Mouse (Mus musculus) MN1 (cell line): ENCODE data around the gene Plxna2.

Source experiments
- DNase-seq: peaks from one replicate; pipeline ENCODE4 v3.0.0-alpha.2; 2016; ENCODE audit warnings: low spot score

Plxna2 gene

DNA sequence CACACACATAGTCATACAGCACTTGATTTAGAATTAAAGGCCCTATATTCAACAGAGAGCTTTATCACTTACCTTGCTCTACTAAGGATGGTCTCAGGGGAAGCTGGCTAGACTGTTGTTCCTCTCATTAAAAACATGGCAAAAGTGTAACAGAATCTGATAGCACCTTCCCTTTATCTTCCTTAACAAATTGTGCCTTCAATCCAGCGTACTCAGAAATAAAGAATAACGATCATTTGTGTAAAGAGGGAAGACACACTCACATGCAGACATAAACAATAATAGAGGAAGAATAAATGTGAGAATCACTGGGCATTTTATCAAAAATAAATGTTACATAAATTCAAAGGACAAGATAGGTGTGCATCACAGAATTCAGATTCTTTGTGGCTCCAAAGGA is at the start of gene Plxna2:
Gene Plxna2 (plus strand): TSS at position 301 of the 400 bp plus-strand sequence.
- no peak for DNase-seq

DNA sequence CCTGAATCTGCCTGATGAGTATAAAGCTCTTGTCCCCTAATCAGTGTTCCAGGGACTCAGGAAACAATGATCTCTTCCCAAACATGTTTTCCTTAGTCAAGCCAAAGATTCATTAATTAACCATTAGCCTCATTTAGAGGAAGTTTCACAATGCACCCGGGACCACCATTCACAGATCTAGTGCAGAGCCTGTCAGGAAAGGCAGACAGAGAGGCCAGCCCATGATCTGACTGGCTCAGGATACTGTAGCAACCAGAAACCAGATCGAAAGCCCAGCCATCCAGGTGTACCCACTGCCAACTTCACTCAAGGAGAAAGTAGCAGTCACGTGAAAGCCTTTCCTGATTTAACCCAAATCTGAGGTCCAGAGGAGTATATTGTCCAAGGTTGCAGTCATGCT is 44.1 kb upstream of the Plxna2 start:
- DNase-seq = no peak

- no peak for DNase-seq
Measured at GRCm38 (mm10) chr1:194578270-194578669, 39.7 kb upstream of the Plxna2 start.

DNA sequence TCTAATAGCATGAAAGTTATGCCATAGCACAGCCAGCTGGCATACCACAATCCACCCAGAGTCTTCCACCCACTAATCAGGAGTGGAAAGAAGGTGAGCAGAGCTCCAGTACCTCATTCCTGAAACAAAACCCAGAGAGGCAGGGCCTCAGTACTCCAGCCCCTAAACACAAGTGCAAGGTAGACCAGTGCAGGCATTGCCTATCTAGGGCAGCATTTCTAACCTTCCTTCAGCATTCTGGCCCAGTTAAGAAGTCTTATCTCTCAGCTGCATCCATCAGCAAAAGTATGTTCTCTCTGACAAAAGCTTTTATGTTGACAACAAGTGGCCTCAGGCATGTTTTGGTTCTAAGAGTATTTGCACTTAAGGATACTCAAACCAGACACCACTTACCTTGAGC is 37.5 kb upstream of the Plxna2 start:
- DNase-seq = no peak

DNA sequence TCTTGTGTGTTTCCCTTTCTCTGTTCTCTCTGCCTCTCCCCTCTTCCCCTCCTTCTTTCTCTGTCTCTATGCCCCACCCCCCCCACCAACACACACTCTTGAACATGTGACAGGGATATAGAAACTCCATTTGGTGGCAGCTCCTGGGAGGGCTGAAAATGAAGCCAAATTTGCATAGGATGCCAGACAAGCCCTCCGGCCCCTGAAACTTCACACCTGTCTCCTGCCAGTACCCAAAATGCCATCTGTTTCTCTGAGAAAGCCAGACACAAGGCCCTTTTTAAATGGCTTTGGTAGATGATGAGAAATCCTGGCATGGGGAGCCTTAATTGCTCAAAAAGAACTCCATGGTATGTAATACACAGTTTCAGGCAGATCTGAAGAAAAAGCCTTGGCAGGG is 31.3 kb upstream of the Plxna2 start:
- no peak for DNase-seq

DNA sequence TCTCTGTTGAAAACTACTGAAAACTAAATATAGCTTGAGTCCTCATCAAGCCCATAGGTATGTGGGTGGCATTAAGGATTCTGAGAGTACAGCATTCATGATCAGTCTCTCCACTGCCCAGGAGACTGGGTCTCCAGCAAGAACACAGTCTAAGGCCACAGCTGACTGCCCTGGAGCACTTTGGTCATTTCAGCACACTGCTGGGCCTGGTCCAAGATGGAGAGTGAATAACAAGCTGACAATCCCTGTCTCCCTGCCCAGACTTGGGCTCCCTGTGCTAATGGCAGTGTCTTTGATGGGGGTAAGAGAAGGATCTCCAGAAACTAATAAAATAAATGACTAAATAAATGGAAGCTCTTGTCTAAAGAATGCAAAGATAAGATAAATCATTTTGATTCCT is 30.5 kb upstream of the Plxna2 start:
- no peak for DNase-seq

GRCm38 (mm10) chr1:194587956-194588668 is 29.9 kb upstream of the Plxna2 start:
- no peak for DNase-seq

DNA sequence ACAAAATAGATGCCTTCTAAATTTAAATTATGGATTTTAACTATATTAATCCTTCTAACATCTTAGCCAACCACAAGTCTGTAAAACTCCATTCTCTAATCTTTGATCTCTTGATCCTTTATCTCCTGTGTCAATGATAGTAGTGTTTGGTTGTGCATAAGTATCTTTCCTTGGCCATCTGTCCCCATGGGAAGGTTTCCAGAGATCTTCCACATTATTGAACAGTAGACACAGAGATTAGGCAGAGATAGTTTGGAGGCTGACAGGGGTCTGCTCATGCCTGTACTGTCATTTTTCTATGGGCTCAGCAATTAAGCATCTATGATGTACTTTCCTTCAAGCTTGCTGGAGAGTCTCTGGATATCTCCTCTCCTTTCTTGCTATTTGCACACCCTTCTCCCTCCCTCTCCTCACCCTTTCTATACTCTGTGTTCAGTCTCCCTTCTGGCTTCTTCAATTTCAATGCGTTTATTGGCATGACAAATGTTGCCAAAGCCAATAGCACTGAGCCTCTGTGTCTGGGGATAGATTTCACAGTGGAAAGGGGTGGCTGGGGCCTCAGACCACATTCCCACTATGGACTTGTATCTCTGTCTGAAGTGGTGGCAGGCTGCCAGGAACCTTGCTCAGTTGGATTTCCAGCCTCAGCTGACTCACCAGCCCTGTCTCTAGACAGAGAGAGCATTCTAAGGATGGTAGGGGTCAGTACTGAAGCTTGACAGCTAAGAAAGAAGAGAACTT is 29.1 kb upstream of the Plxna2 start:
- DNase-seq = no peak

- no peak for DNase-seq
Measured at GRCm38 (mm10) chr1:194593155-194593554, 24.9 kb upstream of the Plxna2 start.

DNA sequence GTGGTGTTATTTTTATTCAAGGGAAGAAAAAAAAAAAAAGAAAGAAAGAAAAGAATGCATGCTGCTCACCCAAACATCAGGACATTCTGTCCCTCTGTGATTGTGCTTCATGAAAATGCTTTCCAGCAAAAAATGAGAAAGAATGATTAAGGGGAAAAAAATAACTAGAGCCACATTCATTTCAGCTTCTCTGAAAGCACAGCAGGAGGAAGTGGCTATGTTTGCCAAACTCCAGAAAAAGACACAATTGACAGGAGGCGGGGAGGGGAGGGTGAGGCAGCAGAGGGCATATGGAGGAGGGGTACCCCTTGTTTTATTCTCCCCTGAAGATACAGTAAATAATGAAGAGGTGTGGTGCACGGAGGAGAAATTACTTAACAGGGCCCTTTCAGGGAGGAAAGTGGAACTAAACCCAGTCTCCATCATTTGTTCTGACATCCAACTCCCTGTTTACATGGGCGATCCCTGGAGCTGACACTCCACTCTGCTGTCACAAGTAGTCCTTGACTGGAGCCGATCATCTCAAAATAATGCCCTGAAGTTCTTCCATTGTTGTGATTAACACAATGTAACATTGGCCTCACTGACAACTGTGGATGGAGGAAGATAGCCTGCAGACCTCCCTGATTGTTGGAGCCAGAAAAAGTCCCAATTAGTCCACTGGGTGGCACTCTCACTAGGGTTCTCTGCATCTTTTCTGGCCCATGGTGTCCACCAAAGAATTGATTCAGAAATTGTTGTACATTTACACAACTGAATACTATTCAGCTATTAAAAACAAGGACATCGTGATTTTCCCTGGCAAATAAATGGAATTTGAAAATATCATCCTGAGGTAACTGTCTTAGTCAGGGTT is 10.4 kb upstream of the Plxna2 start:
- no peak for DNase-seq

DNA sequence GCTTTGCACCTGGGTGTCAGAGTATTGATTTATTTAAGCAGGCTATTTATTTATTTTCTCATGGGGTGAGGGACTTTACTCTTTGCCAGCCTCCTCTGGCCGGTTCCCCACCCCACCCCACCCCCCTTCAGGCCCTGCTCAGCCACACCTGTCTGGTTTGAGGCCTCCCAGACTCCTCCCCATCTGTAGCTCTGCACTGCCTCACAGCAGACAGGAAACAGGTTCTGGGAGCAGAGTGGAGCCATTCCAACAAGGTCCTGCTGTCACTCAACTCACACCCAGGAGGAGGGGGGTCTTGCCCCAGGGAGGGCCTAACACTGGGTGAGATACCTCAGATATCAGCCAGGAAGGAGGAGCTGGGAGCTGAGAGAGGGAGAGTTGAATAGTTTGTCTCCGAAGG is 7.5 kb upstream of the Plxna2 start:
- no peak for DNase-seq

GRCm38 (mm10) chr1:194612628-194613027 is 5.4 kb upstream of the Plxna2 start:
- no peak for DNase-seq

GRCm38 (mm10) chr1:194613271-194613834 is 4.7 kb upstream of the Plxna2 start:
- DNase-seq = no peak

DNA sequence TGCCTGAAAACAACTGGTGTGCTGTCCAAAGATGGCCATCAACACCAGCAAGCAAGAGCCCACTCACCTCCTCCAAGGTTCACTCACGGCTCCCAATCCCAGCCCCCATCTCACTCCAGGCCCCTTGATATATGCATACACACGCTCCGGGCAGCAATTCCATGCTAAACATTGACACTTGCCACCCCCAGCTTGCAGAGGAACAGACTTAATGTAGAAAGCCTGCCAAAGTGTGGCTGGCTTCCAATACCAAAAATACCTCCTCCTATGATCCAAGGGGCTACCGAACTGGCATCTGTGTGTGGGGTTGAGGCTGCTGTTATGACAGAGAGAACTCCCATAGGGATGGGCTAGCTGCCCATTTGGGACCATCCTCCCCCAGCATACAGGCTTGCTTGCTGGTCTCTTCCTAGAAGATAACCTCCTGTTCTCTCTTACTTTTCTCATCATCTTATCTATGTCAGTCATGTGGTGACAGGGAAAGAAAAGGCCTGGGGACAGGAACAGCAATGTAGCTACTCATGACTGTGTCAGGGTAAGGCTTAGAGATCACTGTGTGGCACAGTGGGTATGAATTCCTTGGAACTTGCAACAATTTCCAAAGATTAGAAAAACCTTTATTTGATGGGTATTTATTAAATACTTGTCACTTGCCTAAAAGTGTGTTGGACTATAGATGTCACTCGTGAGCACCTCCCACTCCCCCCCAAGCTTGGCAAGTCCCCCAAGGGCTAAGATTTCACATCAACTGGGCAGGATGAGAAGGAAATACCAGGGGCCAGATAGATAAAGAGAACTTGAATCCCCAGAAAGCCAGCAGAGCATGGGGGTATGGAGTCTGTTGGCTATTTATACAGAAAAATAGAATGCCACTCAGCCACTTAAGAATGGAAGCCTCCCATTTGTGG is 3.8 kb upstream of the Plxna2 start:
- no peak for DNase-seq

DNA sequence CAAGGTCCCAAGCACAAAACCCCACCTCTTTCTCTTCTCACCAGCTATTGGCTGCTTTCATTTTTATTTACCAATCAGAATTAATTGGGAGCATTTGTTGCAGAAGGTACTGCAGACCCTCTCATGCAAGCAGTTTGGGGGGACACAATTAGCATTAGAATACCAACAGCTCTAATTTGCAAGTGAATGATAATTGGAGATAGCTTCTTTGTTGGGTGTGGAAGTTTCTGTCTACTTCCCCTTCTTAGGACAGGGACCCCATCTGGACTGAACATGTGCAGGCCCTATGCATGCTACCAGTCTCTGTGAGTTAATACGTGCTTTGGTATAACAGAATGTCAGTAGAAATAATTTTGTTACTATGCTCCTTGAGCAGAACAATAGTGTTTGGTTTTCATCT is 1.9 kb upstream of the Plxna2 start:
- DNase-seq = no peak

DNA sequence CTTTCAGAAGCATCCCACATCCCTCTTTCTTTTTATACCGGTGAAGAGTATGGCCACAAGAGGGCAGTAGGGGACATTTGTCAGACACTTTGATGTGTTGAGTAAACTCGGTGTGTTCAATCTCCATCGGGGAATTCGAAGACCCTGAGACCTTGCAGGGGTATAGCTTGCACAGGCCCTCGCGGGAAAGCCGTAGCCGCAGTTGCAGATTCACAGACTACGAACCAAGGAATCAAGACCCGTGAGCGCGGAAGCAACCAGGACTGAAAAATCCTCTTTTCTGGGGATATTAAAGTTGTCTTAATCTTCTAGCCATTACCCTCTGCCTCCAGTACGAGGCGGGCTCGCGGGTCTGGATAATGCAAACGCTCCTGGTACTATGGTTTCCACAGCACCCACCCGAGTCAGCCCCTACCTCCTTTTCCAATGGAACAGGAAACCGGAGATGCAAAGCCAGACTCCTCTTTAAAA is 858 bp downstream of the Plxna2 start:
- DNase-seq = no peak

DNA sequence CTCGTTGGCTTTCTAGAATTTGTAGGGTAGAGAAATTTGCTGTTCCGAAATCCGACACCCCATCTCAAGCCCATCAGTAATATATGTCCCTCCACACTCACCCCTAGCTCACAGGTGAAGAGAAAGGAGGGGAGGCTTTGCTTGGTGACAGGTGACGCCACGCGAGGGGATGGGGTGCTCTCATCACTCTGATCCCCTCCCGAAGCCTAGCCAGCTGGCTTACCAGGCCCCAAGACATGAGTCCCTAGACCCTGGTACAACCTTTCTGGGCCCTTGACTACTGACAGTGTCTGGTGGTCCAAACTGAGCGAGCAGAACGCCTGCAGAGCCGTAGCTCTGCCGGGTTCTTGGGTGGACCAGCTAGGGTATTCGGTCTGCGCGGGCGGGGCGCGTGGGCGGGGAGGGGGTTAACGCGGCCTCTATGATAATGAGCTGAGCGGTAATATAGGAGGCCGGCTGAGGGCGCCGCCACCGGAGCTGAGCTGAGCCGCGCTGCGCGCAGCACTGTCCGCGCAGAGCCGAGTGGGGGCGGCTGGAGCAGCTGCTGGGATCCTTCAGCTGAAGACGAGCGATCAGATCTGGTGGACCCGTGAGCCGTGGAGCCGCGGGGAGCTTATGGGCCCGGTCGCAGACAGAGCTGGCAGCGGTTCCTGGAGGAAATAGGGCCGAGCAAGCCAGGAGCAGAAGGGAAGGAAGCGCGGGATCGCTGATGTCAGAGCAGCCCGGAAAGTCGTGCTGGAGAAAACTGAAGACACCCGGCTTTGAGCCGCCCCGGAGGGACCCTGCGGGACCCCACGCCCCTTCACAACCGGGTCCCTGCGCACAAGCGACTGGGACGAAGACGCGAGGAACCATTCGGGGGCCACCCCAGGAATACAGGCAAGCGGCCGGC is 1.6 kb downstream of the Plxna2 start:
- no peak for DNase-seq

GRCm38 (mm10) chr1:194620245-194620991 is 2.4 kb downstream of the Plxna2 start:
- no peak for DNase-seq

DNA sequence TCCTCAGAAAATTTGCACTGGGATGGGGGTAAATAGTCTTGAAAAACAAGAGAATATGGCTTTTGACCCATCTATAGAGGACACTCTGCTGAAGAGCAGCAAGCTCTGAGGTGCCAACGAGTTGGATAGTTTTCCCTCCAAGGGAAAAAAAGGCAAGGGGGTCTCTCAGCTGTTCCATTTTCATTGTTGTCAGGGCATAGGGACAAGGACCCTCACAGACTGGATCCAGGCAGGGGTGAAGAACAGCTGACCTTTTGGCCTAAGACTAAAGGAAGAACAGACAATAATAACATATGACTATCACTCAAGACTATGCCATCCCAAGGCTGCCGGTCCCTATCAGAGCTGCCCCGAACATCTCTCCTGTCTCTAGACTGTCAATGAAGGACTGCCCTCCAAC is 4.2 kb downstream of the Plxna2 start:
- DNase-seq = no peak
